Mouse (Mus musculus) kidney, adult 18-20 months (tissue): ENCODE measurements around the gene Hist1h2ai.
"Not testable (repeated sequence)": the region's sequence is repeated elsewhere in the genome, so short reads cannot be mapped to it uniquely, and the experiment has no call there.

Experiments
- DNase-seq: peaks from one replicate; pipeline ENCODE4 v3.0.0; 2021

Hist1h2ai gene

DNA sequence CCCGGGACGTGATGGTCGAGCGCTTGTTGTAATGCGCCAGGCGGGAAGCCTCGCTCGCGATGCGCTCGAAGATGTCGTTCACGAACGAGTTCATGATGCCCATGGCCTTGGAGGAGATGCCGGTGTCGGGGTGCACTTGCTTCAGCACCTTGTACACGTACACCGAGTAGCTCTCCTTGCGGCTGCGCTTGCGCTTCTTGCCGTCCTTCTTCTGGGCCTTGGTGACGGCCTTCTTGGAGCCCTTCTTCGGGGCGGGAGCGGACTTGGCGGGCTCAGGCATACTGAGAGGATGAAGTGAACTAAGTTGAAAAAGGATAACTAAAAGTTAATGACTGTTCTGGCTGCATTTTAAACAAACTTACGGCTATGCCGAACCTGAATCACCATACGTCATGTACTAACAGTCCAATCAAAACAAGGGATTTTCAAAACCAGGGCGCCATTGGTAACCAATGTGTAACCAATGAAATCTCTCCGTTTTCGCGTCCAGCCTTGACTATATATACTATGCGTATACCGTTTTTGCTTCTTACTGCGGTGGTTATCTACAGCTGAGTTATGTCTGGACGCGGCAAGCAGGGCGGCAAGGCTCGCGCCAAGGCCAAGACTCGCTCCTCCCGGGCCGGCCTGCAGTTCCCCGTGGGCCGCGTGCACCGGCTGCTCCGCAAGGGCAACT lies at the start of gene Hist1h2ai, which contains the start of gene Hist1h2bl:
Gene Hist1h2ai, plus strand, starts transcription at position 559 of the 676 bp plus-strand sequence.
Gene Hist1h2bl, minus strand, starts transcription at position 280 of the 676 bp plus-strand sequence.
- peak; percentile 52 for DNase-seq

DNA sequence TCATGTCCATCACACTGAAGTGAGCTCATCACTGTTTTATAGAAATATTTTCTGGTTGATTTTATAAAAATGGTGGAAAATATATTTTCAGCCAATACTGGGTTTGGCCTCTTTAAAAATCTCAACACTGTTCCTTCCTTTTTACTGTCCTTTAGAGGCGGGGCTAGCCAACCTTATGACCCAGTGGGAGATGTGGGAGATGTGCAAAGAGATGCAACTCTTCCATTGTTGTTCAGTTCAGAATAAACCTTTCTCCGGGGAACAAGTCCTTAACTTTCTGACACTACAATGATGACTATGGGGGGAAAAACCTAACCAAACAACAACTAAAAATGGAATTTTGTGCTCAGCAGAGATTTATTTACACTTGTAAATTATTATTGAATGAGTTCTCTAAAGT lies 38.9 kb upstream of the Hist1h2ai start, which contains the start of gene Olfr1360:
Gene Olfr1360, minus strand, starts transcription at position 101 of the 400 bp plus-strand sequence.
- DNase-seq = no peak

DNA sequence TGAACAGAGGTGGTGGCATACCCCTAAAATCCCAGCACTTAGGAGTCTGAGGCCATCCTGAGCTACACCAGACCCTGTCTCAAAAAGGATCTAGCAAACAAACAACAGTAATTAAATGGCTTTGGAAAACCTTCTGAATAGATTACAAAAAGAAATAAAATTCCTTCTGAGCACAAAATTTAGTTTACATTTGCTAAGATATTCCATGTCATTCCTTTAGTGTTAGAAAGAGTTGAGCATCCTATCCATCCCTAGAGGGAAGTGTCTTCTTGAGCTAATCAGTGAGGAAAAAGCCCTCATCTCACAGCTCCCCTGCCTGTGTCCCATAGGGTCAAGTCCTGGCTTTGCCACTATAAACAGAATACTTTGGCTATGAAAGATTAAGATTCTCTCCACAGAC lies 18.4 kb upstream of the Hist1h2ai start, which contains the start of gene Olfr1359:
Gene Olfr1359, plus strand, starts transcription at position 301 of the 400 bp plus-strand sequence.
- no peak for DNase-seq

DNA sequence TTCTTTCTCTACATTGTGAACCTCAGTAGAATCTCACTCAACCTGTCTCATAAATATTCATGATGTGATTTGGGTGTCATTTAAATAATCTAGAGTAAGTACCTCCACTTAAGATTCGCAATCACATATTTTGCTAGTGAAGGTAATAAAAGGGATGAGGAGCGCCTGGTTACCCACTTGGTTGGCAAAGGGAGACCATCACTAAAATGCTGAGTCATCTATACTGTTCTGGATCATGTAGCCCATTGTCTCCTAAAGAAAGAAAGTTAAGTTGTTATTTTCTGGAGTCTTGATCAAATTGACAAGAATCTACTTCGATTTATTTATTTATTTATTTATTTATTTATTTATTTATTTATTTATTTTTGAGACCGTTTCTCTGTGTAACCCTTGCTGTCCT lies 9.6 kb upstream of the Hist1h2ai start:
- DNase-seq = no peak

DNA sequence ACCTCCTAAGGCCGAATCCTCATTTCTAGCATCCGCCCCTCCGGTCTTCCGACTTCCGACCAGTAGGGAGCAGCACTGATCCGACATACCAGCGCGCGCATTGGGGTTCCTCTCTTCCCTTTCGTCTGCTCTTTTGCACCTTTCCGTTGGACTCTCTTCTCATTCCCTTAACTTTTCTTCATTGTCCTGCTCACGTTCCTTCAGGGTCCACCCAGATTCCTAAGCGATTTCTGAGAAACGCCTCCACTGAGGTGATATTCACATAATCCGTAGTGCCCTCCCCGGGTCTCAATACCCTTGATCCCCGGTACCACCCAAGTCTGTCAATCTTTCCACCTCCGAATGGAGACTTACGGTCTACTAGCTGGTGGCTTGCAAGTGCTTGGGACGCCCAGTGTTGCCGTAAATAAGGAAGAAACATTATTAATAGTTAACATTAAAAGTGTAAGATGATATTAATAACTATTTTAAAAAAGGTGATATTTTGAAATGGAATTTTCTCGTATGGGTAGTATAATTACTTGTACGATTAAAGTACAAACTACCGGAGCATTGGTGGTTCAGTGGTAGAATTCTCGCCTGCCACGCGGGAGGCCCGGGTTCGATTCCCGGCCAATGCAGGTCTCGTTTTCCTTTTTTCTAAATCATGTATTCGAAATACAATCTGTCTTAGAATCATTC lies 6.1 kb upstream of the Hist1h2ai start:
- peak; percentile 89 for DNase-seq

DNA sequence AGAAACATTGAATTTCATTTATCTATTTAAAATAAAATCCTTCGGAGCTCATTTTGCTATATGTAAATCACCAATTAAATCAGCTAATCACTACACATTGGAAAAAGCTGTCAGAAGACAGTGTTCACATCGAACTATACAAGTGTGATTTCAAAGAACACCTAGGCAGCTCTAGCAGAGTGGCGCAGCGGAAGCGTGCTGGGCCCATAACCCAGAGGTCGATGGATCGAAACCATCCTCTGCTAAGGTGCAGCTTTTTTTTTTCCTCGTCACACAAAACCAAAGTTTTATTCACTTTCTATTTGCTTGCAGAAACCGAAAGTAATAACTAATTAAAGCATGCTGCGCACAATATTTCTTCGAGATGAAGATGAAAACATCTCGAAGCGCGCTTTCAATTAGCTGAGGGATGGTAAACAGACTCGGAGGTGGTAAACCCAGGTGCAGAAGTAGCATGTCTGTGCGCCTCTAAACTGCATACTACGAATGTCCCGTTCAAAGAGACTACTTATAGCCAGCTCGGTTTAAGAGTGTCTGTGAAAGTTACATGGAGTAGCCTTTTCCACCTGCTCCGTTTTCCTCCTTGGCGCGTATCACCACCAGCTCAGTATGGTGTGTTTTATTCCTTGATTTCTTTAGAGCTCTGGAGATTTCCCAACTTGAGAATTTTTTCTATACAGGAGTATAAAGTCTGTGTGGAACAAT lies 5.2 kb upstream of the Hist1h2ai start:
- peak; percentile 78 for DNase-seq

DNA sequence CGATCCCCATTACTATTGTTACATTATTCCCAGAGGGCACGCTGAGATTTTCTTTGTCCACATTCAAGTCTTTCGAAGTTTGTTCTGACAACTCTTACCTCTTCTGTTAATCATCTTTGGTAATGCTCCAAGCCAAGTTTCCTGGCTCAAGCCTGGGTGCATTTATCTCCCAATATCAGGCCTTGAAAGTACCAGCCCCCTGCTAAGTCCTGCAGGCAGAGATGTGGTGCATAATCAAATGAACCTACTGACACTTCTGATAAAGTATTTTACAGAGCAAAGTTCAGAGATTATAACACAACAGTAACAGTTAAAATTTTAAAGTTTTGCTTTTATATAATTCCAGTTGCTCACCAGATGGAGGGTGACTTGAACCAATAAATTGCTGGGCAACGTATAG lies 4.5 kb upstream of the Hist1h2ai start:
- DNase-seq = no peak

DNA sequence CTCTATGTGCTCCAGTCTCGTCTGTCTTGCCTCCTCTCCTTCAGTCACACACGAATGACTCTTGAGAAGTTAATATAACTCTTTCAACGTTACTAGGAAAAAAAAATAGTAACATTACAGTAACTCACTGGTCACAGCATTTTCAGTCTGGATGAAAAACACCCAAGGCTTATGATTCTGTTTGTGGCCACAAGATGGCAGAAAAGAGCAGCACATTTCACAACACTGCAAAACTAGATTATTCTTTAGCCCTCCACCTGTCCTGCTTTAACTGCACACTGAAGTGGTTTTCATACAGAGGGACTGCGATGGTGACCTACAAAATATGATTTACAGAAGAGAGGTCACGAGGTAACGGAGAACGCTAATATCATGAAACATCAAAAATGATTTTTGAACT lies 1.5 kb upstream of the Hist1h2ai start:
- peak; percentile 65 for DNase-seq

DNA sequence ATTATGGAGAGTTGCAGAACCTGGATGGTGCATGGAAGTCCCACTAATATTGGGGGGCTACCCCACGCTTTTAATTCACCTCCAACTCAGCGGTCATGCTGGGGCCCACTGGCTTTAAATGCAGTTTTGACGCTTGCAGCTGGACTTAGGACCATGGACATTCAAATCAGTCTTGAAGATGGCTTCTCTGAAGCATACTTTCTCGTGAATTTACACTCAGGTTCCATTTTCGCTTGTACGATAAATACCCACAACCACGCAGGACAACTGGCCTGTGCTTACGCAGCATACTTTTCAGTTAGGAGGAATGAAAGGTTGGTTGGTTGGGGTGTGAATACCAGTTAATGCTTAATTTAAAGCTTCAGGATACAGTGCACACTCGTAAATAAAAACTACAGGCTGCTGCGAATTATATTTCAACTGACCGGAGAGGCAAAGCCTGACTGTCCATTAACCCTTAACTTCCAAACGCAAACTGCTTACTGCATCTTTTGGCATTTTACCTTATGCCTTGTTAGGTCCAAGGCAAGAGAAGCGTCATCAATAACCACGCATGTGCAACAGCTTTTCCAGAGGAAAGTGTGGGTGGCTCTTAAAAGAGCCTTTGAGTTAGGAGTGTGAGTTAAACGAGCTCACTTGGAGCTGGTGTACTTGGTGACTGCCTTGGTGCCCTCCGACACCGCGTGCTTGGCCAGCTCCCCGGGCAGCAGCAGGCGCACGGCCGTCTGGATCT lies 925 bp upstream of the Hist1h2ai start:
- DNase-seq = no peak

DNA sequence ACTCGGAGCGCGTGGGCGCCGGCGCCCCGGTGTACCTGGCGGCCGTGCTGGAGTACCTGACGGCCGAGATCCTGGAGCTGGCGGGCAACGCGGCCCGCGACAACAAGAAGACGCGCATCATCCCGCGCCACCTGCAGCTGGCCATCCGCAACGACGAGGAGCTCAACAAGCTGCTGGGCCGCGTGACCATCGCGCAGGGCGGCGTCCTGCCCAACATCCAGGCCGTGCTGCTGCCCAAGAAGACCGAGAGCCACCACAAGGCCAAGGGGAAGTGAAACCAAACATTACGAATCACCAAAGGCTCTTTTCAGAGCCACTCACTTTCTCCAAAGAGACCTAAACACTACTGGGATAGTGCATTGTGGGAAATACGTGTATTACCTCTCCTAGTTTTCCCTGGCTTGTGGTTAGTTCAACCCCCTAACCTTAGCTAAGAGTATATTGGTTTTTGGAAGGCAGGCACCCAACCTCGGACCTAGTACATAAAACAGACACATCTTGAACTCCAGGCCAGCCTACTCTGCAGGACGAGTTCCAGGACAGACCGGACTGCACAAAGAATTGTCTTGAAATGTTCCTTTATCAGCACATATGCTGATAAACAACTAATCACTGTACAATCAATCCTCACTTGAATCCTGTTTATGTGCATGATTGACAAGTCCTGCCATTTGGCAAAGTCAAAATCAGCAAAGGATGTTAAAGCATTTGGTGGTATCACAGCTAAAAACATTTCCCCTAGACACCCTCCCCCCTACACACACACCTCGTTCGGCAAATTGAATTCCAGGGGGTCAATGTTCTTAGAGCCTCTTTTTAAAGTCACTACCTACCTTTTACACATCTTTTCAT lies 544 bp downstream of the Hist1h2ai start:
- peak; percentile 8 for DNase-seq

DNA sequence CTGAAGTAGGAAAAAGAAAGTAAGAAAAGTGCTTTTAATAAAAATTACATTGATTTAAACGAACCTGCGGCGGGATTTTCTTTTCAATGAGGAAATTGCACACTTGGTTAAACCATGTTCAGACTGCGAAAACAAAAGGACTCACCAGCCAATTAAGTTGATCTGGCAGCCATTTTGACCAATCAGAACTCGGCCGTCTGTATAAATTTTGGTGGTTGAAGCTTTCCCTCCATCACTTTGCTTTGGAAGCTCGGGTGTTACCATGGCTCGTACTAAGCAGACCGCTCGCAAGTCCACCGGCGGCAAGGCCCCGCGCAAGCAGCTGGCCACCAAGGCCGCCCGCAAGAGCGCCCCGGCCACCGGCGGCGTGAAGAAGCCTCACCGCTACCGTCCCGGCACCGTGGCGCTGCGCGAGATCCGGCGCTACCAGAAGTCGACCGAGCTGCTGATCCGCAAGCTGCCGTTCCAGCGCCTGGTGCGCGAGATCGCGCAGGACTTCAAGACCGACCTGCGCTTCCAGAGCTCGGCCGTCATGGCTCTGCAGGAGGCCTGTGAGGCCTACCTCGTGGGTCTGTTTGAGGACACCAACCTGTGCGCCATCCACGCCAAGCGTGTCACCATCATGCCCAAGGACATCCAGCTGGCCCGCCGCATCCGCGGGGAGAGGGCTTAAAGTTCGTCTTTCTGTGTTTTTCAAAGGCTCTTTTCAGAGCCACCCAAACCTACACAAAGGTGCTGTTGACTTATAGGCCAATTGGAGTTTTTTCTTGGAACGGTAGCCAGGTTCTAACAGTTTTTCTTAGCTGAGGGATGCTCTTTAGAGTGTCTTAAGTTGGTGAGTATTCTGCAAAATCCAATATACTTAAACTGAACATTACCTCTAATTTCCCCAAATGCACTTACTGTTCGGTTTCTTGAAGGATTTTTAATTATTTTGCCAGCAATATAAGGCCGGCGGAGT lies 1.5 kb downstream of the Hist1h2ai start, which contains the start of gene Hist1h3h:
Gene Hist1h3h, plus strand, starts transcription at position 263 of the 961 bp plus-strand sequence.
- peak; percentile 46 for DNase-seq

DNA sequence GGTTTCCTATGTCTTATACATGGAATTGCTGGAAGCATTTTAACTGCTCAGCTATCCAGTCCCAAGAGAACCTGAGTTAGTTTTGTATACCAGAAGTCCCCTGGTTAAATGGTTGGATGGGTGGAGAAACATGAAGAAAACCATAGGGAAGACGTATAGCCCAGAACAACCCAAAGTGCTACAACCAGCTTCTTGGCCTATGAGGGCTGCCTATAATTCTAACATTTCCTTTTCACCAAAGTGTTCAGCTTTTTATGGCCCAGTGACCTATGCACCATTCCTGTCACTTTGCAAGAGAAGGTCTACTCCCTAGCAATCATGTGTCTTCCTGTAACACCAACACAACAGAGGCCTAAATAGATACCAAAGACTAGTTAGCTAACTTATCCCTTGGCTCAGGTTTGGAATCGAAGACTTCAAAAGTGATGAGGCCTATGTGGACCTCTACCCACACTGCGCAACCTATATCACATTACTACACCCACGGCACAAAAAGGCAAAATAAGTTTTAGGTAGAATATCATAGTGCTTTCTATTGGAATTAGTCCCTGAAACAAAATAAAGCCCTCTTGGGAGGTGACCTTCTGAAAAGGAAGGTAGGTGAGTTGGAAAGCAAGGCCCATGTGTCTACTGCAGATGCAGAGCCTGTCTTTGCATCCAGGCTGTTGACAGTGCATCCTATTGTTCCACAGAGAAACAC lies 2.3 kb downstream of the Hist1h2ai start:
- no peak for DNase-seq

DNA sequence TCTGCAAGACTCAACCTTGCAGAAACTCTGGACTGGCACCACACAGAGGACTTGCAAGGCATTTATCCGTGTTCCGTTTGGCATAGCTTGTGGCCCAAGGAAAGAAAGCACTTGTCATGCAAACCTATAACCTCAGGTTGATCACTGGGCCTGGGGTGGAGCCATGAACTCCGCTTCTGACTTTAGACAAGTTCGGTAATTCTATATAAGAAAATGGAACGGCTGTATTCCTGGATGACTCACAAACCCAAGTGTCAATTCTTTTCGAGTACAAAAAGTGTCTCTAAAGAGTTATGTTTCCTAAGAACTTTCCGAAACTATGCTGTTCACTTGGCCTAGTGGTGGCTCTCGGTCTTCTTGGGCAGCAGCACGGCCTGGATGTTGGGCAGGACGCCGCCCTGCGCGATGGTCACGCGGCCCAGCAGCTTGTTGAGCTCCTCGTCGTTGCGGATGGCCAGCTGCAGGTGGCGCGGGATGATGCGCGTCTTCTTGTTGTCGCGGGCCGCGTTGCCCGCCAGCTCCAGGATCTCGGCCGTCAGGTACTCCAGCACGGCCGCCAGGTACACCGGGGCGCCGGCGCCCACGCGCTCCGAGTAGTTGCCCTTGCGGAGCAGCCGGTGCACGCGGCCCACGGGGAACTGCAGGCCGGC lies 5.0 kb downstream of the Hist1h2ai start:
- not testable (repeated sequence) for DNase-seq

DNA sequence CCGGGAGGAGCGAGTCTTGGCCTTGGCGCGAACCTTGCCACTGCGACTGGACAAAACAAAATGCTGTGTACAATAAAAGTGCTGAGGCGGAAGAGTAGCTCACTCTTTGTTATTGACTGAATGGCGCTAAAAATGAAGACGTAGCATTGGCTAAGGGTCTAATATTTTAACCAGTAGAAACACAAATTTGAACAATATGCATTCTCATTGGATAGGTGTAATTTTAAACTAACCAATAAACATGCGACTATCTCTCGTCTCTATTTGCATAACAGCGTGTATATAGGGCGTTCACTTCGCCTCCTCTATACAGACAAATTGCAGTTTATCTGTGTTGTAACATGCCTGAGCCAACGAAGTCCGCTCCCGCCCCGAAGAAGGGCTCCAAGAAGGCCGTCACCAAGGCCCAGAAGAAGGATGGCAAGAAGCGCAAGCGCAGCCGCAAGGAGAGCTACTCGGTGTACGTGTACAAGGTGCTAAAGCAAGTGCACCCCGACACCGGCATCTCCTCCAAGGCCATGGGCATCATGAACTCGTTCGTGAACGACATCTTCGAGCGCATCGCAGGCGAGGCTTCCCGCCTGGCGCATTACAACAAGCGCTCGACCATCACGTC lies 5.6 kb downstream of the Hist1h2ai start, which contains the start of gene Hist1h2bm:
Gene Hist1h2bm, plus strand, starts transcription at position 288 of the 616 bp plus-strand sequence.
- DNase-seq = peak; percentile 34

DNA sequence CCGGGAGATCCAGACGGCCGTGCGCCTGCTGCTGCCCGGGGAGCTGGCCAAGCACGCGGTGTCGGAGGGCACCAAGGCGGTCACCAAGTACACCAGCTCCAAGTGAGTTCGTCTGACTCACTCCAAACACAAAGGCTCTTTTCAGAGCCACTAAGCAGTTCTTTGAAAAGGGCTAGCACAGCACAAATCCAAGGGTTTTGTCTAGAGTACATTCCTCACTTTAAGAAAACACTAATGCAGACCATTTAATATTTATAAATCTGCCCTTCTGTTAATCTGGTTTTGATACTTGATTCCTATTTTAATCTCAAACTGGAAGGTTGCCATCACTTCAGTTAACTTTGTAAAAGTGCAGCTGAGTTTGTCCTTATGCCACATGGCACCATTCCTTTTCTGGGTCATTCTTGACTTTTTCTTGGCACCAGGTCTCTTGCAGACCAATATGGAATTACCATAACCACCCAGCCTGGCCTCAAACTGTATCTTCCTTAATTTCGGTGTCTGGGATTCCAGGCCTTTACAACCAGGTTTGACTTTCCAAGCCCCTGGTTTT lies 6.2 kb downstream of the Hist1h2ai start:
- DNase-seq = no peak

DNA sequence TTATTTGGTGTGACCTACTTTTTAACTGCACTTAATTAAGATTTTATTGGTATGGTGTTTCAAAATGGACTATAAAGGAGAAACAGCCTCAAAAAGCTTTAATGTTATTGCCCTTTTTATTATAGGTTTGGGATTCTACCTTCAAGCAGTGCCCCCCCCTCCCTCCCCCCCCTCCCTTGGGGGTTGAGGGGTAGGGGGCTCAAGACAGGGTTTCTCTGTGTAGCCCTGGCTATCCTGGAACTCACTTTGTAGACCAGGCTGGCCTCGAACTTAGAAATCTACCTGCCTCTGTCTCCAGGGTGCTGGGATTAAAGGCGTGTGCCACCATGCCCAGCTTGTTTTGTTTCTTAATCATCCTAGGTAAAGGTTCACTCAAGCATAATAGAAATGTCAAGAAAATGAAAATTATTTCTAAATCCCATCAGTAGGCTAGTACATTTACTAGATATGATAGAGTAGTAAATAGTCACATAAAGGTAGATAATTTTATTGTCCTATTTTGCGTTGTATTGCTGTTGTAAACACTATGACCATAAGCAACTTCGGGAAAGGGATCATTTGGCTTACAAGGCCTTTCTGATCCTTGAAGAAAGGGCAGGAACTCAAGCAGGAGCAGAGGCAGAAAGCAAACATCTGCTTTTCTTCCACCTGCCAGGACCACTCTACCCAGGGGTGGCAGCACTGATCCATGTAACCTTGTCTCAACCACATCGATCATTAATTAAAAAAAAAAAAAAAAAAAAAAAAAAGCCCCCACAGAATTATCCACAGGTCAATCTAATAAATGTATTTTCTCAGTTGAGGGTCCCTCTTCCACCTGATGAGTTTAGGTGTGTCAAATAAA lies 7.0 kb downstream of the Hist1h2ai start:
- no peak for DNase-seq

DNA sequence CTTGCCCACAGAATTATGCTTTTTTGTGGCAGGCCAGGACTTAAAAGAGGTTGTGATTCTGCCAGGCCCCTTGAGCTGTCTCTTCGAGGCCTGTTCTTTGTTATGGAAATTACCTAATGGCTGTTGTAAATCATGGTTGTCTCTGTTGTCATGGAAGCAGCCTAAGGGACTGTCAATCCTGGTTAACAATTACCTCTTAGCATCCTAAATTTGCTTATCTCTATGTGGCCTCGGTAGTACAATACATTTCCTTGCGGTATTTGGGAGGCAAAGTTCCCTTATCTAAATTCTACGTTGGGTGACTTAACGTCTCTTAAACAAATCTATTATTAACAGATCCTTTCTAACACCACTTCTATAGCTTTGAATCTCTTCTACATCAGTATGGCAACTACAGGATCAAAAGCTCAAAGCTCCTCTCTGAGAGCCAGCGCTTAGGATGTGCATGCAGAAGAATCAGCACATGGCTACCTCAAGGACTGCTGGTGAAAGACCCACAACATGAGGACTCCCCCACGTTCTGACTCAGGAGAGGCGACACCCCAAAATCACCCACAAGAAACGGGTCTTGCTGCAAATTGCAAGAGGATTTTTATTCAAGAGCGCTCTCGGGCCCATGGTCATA lies 11.8 kb downstream of the Hist1h2ai start:
- no peak for DNase-seq
